Mouse (Mus musculus): Measurements from ENCODE around the gene Mrps12. TPM values are rescaled to one million over a fixed set of nuclear protein-coding genes. Genes with fewer than 3 reads are reported as not detected.

Gene Mrps12
- polyA plus RNA-seq, 1 experiment from 2014 or later: 168 TPM

DNA sequence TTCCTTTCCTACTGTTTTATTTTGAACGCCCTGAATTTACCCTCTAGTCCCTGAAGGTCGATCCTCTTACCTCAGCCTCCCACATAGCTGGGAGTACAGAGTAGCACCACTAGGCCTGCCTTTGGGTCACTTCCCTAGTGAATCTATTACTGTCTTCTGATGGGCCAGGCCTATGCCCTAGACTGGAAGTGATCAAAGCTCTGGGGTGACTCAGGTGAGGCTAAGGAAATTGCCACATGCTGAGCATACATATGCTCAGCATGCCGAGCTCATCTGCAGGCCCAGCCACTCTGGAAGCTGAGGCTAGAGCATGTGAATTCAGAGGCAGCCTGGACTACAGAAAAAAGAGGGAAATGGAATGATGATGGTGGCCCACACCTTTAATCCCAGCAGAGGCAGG is 31.5 kb upstream of the Mrps12 start:
- Histone ChIP-seq H3K4me1 (peaks cover 11% of the 10 kb centered on the region), H3K4me3 (no peak overlapping the region), H3K27me3 (ENCODE audit: insufficient read depth, poor library complexity, severe bottlenecking) (no peaks in the 10 kb centered on the region), H3K9me3 (no peaks in the 10 kb centered on the region), H3K36me3 (peaks cover 22% of the 10 kb centered on the region), H3K27ac (no peak overlapping the region)
- 59% methylated on average over 3 of the region's 3 CpGs for WGBS
- DNase-seq (ENCODE audit: low spot score): no peak

DNA sequence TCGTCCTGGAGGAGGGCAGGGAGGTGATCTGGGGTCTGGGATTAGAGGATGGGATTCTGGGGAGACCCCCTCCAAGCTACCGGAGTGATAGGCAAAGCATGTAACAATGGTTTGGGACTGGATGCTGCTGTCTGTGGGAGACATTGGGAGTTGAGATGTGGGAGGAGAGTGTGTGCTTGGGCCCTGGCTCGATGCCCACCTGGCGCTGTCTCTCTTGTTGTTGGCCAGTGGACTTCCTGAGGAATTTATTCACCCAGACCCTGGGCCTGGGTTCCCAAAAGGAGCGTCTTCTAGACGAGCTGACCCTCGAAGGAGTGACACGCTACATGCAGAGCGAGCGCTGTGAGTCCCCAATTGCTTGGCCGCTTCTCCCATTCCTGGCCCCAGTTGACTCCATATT is 30.2 kb upstream of the Mrps12 start:
- Histone ChIP-seq H3K9me3 (no peaks in the 10 kb centered on the region), H3K27ac (no peak overlapping the region), H3K4me1 (peaks cover 21% of the 10 kb centered on the region), H3K27me3 (ENCODE audit: insufficient read depth, poor library complexity, severe bottlenecking) (no peaks in the 10 kb centered on the region), H3K4me3 (no peak overlapping the region), H3K36me3 (peaks cover 17% of the 10 kb centered on the region)
- 88% methylated on average over 11 of the region's 11 CpGs for WGBS
- DNase-seq (ENCODE audit: low spot score): no peak

DNA sequence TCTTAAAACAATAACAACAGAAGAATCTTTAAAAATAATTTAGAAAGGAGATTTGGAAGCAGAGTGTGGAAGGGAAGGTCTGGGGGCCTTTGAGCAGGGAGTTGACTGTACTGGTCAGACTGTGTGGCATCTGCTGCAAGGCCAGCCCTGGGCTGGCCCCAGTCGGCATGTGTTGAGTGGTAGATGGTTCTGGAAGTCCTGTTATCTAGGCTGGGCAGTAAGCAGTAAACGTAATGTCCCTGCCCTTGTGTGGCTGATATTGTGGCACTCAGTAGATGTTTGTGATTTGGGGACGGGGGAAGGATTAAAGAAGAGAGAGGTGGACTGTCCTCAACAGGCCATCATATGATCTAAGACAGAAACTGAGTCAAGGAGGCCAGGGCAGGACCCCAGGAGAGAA is 28.7 kb upstream of the Mrps12 start:
- Histone ChIP-seq H3K9me3 (no peaks in the 10 kb centered on the region), H3K27me3 (ENCODE audit: insufficient read depth, poor library complexity, severe bottlenecking) (no peaks in the 10 kb centered on the region), H3K27ac (no peak overlapping the region), H3K4me3 (no peak overlapping the region), H3K4me1 (peaks cover 28% of the 10 kb centered on the region), H3K36me3 (peaks cover 11% of the 10 kb centered on the region)
- no peak for DNase-seq (ENCODE audit: low spot score)
- 68% methylated on average over 3 of the region's 3 CpGs for WGBS

DNA sequence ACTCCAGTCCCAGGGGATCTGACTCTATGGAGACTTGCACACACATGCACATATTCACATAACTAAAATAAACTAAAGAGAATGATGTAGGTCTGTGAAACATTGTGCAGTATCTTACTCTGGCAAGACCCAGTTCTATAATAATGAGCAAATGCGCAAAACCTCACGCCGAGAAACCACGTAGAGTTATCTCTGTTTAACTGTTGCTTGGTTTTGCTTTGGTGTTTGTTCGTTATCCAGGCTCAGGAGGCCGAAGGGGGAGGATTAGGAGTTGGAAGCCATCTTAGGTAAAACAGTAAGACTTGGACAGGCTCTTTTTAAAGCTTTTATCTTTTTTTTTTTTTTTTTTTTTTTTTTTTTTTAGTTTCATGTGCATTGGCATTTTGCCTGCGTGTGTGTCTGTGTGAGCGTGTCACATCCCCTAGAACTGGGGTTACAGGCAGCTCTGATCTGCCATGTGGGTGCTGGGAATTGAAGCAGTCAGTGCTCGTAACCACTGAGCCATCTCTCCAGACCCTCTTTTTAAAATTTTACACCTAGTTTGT is 27.9 kb upstream of the Mrps12 start:
- Histone ChIP-seq H3K36me3 (peaks cover 4% of the 10 kb centered on the region), H3K27ac (no peak overlapping the region), H3K4me1 (peaks cover 35% of the 10 kb centered on the region), H3K4me3 (no peak overlapping the region), H3K27me3 (ENCODE audit: insufficient read depth, poor library complexity, severe bottlenecking) (no peaks in the 10 kb centered on the region), H3K9me3 (no peaks in the 10 kb centered on the region)
- WGBS: 88% methylated on average over 9 of the region's 9 CpGs
- DNase-seq (ENCODE audit: low spot score): no peak

DNA sequence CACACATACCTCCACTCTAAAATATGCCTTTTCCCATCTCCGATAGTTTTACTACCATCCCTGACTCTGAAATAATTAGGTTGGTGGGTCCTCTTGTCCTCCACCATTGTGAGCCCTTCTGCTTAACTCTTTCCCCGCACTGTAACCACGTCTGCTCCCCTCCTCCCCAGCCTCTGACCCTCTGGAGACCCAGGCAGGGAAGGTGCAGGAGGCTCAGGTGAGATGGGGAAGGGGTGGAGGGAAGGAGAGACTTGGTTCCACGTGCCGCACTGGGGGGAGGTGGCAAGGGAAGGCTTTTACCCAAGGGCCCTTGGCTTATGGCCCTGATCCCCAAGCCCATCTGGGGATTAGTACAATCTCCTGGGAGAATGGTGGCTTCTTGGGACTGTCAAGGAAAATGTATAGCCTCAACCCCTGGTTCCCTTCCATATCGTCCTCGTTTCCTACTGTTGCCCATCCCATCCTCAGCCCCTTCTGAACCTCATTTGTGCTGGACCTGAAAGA is 25.9 kb upstream of the Mrps12 start, which contains the start of gene Nfkbib:
Nfkbib (minus strand) TSS at position 51 of the 504 bp plus-strand sequence.
- no peak for DNase-seq (ENCODE audit: low spot score)
- WGBS: 71% methylated on average over 7 of the region's 7 CpGs

DNA sequence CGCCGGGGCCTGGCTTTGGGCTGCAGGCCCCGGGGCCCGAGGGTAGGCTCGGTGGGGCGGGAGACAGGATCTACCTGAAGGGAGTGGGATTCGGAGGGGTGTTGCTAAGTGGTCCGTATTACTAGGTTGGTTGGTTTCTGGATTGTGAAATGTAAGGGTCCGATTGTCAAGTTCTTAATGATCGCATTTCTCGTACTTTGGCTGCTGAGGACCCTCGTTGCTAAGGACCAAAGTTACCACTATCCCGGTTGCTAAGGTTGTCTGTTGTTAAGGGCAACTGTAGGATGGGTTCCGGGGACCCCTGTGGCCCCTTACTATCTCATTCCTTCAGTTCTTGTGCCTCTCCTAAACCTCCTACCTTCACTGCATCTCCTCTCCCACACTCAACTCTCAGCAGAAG is 25.3 kb upstream of the Mrps12 start:
- DNase-seq (ENCODE audit: low spot score): no peak
- WGBS: 8% methylated on average over 14 of the region's 14 CpGs
- Histone ChIP-seq H3K36me3 (peaks cover 6% of the 10 kb centered on the region; the same call in 1 of the 2 replicates), H3K27me3 (ENCODE audit: insufficient read depth, poor library complexity, severe bottlenecking) (no peaks in the 10 kb centered on the region), H3K9me3 (no peaks in the 10 kb centered on the region), H3K4me3 (peak overlapping the region; percentile 84), H3K4me1 (peaks cover 24% of the 10 kb centered on the region), H3K27ac (peak overlapping the region; percentile 87)

More for the DNA sequence above, 25.9 kb upstream of the Mrps12 start, which contains the start of gene Nfkbib:
- no peaks in the 10 kb centered on the region for H3K9me3 ChIP-seq
- H3K4me3 ChIP-seq: peak within 1 kb of the TSS; percentile 84
- no peaks in the 10 kb centered on the region for H3K27me3 ChIP-seq (ENCODE audit: insufficient read depth, poor library complexity, severe bottlenecking)
- H3K4me1 ChIP-seq: peaks cover 23% of the 10 kb centered on the region
- H3K27ac ChIP-seq: peak within 1 kb of the TSS; percentile 87
- H3K36me3 ChIP-seq: 0 out of 2 replicates have a peak, but pooled peaks cover 3% of the 10 kb centered on the region

DNA sequence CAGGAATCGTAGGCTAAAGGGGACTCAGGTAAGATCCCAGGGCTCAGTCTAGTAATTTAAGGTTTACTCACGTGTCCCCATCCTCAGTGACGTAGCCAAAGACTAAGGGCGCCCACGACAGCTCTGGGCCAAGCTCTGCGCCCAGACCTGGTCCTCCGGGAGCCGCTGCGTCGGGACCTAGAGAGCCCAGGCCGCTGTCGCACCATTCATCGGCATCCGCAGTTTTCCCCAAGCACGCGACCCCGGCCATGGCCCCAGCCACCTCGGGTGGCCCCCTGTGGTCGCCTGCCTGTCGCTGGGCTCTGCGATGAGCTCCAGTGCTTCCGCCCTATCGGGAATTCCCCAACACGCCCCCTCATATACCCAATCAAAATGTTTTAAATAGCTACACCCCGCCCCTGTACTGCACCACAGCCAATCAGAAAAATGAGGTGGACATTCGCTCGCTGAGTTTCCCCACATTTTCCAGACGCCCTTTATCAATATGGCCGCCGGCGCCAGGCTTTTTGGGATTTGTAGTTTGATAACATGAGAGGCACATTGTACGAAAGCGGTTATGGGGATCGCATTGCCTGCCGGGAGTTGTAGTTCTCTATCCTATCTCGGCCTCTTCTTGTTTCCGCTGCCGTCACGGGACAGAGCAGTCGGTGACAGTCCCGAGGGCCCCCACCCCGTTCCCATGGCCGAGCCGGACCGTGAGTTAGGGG is 24.7 kb upstream of the Mrps12 start, which contains the start of gene Sirt2:
Sirt2 (plus strand) TSS at position 563 of the 707 bp plus-strand sequence.
- Histone ChIP-seq H3K9me3 (no peaks in the 10 kb centered on the region), H3K4me3 (peak within 1 kb of the TSS; percentile 84), H3K27ac (peak within 1 kb of the TSS; percentile 87), H3K4me1 (peaks cover 29% of the 10 kb centered on the region), H3K36me3 (peaks cover 12% of the 10 kb centered on the region), H3K27me3 (ENCODE audit: insufficient read depth, poor library complexity, severe bottlenecking) (no peaks in the 10 kb centered on the region)
- peak; percentile 99 for DNase-seq (ENCODE audit: low spot score)
- under 1% methylated on average over 45 of the region's 45 CpGs for WGBS

DNA sequence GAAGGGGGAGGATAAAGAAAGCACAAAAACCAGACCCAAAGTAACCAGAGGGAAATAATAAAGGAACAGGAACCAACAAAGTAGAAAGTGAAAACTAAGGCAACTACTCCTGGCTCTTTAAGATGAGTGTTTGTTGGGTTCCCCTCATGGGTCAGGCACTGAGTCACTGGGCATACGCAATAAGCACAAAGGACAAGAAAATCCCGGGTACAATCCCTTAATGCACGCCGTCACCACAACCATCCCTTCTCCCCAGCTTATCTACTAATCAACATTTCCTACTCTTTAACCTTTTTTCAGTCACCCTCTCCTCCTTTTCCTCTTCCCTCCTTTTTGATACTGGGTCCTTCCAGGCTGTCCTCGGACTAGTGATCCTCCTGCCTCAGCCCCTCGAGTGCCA is 23.6 kb upstream of the Mrps12 start:
- Histone ChIP-seq H3K4me3 (peak overlapping the region; percentile 84), H3K4me1 (peaks cover 29% of the 10 kb centered on the region), H3K27ac (no peak overlapping the region), H3K27me3 (ENCODE audit: insufficient read depth, poor library complexity, severe bottlenecking) (no peaks in the 10 kb centered on the region), H3K36me3 (peaks cover 23% of the 10 kb centered on the region), H3K9me3 (no peaks in the 10 kb centered on the region)
- DNase-seq (ENCODE audit: low spot score): no peak
- 82% methylated on average over 6 of the region's 6 CpGs for WGBS

DNA sequence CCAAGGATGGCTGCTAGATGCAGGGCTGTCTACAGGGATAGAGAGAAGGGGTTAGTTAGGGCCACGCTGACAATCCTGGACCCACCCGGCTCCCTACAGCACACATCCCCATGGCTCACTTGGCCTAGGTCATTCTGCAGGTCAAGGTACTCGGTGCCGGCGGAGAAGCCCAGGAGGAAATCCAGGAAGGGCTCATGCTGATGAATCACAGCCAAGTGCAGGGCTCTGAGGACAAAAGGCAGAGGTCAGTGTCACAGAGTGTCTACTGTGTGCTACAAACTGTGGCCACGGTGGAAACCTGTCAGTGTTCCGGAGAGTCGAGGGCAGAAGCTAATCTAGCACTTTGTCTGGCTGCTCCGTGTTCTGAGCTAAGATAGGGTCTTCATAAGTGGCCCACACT is 20.3 kb upstream of the Mrps12 start:
- 87% methylated on average over 9 of the region's 9 CpGs for WGBS
- no peaks in the 10 kb centered on the region for H3K9me3 ChIP-seq
- H3K36me3 ChIP-seq: peaks cover 42% of the 10 kb centered on the region
- no peak overlapping the region for H3K4me3 ChIP-seq
- peaks cover 19% of the 10 kb centered on the region for H3K4me1 ChIP-seq
- H3K27ac ChIP-seq: no peak overlapping the region
- H3K27me3 ChIP-seq (ENCODE audit: insufficient read depth, poor library complexity, severe bottlenecking): peaks cover 10% of the 10 kb centered on the region
- DNase-seq (ENCODE audit: low spot score): no peak

DNA sequence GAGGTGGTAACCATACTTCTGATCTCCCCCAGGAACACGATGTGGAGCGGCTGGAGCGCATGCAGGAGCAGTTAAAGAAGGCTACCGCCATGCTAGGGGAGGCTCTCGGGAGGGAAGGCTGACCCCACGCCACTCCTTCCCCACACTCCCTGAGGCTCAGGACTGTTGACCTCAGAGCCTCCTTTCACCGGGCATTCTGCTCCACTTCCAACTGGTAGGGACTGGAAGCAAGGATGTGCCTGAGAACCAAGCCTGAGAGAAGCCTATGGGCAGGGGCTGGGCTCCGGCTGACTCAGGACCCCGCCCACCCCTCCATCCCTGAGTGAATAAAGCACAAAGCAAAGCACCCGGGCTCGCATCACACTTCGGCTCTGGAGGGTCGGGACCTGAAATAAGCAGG is 17.0 kb upstream of the Mrps12 start:
- H3K4me1 ChIP-seq: peaks cover 13% of the 10 kb centered on the region; the same call in 1 of the 2 replicates
- H3K4me3 ChIP-seq: no peak overlapping the region
- H3K27ac ChIP-seq: no peak overlapping the region
- WGBS: 81% methylated on average over 13 of the region's 13 CpGs
- no peaks in the 10 kb centered on the region for H3K9me3 ChIP-seq
- DNase-seq (ENCODE audit: low spot score): no peak
- peaks cover 27% of the 10 kb centered on the region for H3K27me3 ChIP-seq (ENCODE audit: insufficient read depth, poor library complexity, severe bottlenecking)
- H3K36me3 ChIP-seq: peaks cover 51% of the 10 kb centered on the region

DNA sequence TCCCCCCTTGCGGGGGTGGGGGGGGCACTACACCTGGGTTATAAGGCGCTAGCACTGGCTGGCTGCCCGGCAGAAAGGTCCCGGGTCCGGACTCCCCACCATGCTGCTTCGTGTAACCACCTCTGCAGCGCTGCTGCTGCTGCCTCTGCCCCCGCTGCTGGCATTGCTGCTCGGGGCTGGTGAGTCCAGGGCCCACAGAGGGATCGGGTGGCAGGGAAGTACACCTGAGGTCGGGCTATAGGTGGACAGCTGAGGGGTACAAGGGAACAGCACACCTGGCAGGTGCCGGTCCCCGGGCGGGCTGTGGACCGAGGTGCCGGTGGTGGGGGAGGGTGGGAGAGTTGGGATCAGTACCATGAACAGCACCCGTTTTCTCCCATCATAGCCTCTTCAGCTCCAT is 14.5 kb upstream of the Mrps12 start, which contains the start of gene Ccer2:
Ccer2 (plus strand) TSS at position 96 of the 400 bp plus-strand sequence.
- peaks cover 27% of the 10 kb centered on the region for H3K27me3 ChIP-seq (ENCODE audit: insufficient read depth, poor library complexity, severe bottlenecking)
- no peak for DNase-seq (ENCODE audit: low spot score)
- H3K4me1 ChIP-seq: peaks cover 8% of the 10 kb centered on the region; the same call in 1 of the 2 replicates
- 3% methylated on average over 17 of the region's 17 CpGs for WGBS
- H3K27ac ChIP-seq: no peak within 1 kb of the TSS
- H3K4me3 ChIP-seq: peak within 1 kb of the TSS; percentile 23; the same call in 1 of the 2 replicates
- no peaks in the 10 kb centered on the region for H3K9me3 ChIP-seq
- peaks cover 52% of the 10 kb centered on the region for H3K36me3 ChIP-seq

DNA sequence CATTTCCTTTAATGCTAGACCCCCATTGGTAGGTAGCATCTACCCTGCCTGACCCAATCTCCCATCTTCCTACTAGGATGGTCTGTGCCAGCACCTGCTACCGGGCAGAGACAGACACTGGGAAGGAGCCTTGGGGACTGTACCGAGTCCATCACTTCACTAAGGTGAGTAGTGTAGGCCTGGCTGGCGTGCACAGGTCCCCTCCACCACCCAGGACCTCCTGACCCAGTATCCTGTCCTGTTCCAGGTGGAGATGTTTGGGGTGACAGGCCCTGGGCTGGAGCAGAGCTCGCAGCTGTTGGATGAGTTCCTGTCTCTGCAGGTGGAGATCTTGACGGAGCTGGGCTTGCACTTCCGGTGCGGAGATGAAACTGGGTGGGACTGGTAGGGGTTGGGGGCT is 8.3 kb upstream of the Mrps12 start:
- WGBS: 94% methylated on average over 7 of the region's 7 CpGs
- Histone ChIP-seq H3K27ac (no peak overlapping the region), H3K9me3 (no peaks in the 10 kb centered on the region), H3K36me3 (peaks cover 70% of the 10 kb centered on the region), H3K4me3 (no peak overlapping the region), H3K4me1 (no peaks in the 10 kb centered on the region), H3K27me3 (ENCODE audit: insufficient read depth, poor library complexity, severe bottlenecking) (no peaks in the 10 kb centered on the region)
- no peak for DNase-seq (ENCODE audit: low spot score)

DNA sequence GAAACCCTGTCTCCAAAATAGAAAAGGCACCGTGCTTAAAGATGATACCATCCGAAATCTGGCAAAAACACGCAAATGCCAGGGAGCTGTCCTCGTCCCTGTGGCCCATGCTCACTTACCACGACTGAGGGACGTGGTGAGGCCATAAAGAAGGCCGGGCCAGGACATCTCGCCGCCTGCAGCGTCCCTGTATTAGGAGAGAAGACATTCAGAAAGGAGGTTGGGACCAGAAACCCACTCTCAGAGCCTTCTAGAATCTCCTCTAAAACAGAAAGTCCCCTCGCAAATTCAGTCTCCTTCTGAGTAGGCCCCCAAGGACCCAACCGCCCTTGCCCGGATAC is 282 bp downstream of the Mrps12 start:
- Histone ChIP-seq H3K27ac (peak overlapping the region; percentile 96), H3K36me3 (peaks cover 64% of the 10 kb centered on the region), H3K9me3 (no peaks in the 10 kb centered on the region), H3K4me3 (peak overlapping the region; percentile 80), H3K27me3 (ENCODE audit: insufficient read depth, poor library complexity, severe bottlenecking) (no peaks in the 10 kb centered on the region), H3K4me1 (peaks cover 15% of the 10 kb centered on the region; the same call in 1 of the 2 replicates)
- DNase-seq (ENCODE audit: low spot score): no peak
- 2% methylated on average over 13 of the region's 13 CpGs for WGBS

All from heart, embryonic 10.5 days (tissue).